Mouse (Mus musculus): ENCODE data around the gene Usp49.

The Usp49 gene

DNA sequence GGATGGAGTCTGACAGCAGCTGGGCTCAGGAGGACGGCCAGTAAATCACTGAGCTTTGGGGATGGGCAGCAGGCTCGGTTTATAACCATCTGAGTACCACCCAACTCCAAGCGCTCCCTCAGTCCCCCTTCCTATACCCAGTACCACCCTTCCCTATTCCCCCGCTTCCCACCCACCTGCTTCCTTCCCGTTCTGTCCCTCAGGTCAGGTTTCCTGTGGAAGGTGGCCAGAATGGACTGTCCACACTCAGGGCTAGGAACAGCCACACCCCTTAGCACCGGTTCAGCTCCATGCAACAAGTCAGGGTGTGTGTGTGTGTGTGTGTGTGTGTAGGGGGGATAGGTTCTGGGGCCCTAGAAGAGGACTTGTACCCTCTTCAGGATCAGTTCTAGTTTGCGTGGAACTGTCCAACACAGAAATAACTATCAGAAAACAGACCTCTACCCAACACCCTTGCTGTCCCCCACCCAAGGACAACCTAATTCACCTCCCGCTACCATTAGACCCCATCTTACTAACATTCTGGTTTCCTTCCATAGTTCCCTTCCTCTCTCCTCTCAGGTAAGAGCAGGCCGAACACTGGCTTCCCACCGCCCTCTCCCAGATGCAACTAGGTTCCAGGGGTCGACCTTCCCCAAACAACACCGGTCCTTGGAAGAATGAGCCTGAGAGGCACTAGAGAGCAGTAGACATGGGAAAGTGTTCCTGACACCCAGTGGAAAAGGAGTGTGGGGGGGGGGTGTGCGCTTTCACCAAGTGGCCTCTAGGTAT, 63.4 kb downstream of the Usp49 start:
- no peak for DNase-seq (ENCODE audit: low read depth, low spot score)

DNA sequence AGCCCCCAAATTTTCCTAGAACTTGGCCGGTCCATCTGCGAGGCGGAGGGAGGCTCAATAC, 63.8 kb downstream of the Usp49 start, which contains the start of gene Gm21981:
TSS of gene Gm21981 (minus strand) at position 14 of the 61 bp plus-strand sequence.
- no peak for DNase-seq (ENCODE audit: low read depth, low spot score)

DNA sequence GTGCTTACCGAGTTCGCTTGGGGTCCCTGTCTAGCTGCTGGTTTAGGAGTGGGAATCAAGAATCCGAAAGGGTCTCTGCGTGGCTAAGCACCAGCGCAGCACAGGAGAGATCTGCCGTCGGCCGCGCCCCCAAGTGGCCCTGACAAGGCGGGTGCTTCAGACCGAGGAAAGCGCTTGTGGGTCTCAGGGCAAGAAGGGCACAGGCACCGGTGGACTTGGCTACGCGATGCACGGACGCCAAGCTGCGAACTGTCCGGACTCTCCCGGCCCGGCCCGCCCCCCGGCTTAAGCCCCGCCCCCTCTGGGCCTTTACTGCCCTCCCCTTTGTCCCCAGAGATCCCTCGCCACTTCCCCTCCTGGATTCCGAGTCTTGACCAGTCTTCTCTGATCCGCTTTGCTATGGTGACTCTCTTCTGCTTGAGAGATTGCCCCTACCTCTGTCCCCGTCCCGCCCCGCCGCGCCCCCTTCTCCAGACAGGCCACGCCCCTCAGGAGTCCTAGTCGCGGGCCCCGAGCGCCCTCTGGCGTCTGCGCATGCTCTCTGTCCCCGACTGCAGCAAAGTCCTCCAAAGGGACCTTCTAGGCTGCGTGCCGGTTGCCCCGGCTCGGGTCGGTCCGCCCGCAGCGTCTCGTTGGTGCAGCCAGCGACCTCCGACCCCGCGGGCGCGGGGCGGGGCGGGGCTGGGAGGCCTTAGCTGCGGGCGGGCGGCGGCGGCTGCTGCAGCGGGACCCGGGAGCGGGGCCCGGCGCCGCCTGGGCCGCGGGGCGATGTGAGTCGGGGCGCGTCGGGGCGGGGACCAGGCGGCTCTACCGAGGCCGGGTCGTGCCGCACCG, 64.2 kb downstream of the Usp49 start, which contains the start of gene Prickle4:
TSS of gene Prickle4 (minus strand) at position 234 of the 834 bp plus-strand sequence.
- no peak for DNase-seq (ENCODE audit: low read depth, low spot score)

GRCm38 (mm10) chr17:47695337-47695710, 64.8 kb downstream of the Usp49 start:
- DNase-seq (ENCODE audit: low read depth, low spot score), result no peak

DNA sequence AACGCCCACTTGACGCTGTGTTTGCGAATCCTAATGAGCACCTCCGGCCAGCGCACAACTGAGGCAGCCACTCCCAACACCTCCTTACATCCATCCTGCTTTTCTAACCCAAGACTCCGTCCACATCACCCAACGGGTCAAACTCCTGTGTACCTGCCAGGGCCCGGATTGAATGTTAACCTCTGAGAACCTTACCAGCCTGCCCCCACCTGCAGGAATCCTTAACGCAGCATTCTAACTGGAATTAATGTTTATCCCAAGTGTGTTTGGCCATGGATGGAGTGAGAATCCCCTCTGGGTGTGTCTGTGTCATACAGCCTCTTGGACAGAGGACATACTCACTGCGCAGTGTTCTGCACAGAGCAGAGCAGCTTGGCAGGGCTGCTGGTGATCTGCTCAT, 67.7 kb downstream of the Usp49 start:
- DNase-seq (ENCODE audit: low read depth, low spot score), result no peak

DNA sequence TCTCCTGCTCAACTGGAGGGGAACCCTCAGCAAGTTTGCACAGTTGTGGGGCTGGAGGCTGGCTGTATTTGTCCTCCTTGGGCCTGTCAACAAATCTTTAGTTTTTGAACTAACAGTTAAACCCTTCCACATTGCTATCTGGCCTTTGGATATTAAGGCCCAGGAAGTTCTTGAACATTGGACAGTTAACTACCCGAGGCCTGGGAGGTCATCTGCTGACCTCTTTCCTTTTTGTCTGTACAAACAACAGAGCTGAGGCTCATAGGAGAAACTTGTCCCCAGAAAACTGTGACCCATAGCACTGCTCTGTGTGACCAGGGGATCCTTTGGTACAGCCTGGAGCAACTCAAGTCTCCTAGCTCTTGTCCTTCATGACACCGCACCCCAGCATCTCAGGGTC, 68.6 kb downstream of the Usp49 start:
- DNase-seq (ENCODE audit: low read depth, low spot score), result no peak

DNA sequence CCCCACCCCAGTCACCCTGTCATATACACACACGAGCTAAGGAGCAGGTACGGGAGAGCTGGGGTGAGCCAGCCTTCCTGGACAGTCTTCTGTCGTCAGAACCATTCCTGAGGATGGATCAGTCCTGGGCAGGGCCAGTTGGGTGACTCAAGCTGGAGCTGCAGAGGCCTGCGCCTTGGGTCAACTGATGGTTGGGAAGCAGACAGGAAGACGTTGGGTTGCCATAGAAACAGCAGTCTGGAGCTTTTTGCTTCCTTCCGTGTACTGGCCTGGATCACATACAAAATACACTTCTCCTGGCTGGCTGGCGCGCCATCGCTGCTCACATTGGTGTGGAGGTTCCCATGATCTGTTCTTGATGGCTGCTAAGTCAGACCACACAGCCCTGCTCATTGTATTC, 71.3 kb downstream of the Usp49 start:
- DNase-seq (ENCODE audit: low read depth, low spot score), result no peak

DNA sequence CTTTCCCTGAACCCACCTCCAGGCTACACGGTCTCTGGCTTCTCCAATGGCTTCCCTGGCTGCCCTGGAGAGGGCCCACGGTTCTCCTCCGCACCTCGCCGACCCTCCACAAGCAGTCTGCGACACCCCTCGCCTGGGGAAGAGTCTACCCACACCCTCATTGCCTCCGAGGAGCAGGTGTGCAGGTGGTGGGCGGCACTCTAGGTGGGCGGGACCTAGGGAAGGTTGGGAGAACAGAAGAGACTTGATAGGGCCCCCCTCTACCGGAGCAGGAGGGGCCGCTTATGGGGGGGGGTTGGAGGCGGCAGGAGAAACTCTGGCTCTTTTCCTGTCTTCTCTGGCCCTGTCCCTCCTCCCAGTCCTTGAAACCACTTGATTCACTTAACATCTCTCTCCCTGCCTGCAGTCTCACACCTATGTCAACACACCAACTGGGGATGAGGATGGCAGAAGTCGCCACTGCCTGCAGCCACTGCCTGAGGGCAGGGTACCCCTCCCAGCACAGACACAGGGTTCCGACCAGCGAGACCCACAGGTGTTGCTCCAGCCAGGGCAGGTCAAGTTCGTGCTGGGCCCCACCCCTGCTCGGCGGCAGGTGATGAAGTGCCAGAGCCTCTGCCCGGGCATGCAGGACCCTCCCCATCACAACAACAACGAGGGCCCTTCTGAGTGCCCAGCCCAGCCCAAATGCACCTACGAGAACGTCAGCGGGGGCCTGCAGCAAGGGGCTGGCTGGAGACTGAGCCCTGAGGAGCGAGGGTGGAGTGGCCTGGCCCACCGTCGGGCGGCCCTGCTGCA, 72.3 kb downstream of the Usp49 start:
- no peak for DNase-seq (ENCODE audit: low read depth, low spot score)

DNA sequence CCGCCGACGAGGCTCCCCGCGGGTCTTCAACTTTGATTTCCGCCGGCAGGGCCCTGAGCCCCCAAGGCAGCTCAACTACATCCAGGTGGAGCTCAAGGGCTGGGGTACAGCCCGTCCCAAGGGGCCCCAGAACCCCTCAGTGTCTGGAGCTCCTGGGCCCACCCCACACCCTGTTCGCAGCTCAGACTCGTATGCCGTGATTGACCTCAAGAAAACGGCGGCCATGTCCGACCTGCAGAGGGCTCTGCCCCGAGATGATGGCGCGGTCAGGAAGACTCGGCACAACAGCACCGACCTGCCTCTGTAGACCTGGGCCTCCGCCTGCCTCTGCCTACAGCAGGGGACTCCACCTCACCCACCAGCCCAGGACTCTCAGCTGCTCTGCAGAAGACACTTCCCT, 73.1 kb downstream of the Usp49 start:
- DNase-seq (ENCODE audit: low read depth, low spot score), result no peak

DNA sequence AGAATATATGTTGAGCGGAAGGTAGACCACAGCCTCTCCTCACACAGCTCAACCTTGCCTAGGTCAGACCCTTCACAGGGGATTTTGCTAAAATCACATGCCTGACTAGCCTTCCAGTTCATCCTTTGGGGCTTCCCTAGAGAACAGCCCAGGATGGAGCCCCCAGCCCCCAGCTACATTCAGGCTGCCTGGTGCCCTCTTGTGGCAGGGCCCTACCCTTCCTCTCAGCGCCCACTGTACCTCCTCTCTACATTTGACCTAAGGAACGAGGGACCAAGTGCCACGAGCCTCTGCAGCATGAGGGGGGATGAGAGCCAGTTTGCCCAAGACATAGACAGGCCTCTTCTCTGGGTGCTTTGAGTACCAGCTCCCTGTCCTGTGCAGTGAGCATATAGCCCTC, 74.2 kb downstream of the Usp49 start:
- DNase-seq (ENCODE audit: low read depth, low spot score), result no peak

- DNase-seq (ENCODE audit: low read depth, low spot score), result no peak
Observed at GRCm38 (mm10) chr17:47706196-47706595, 75.7 kb downstream of the Usp49 start.

- DNase-seq (ENCODE audit: low read depth, low spot score), result no peak
Observed at GRCm38 (mm10) chr17:47707961-47708360, 77.5 kb downstream of the Usp49 start.

GRCm38 (mm10) chr17:47708972-47709371, 78.5 kb downstream of the Usp49 start:
- no peak for DNase-seq (ENCODE audit: low read depth, low spot score)

DNA sequence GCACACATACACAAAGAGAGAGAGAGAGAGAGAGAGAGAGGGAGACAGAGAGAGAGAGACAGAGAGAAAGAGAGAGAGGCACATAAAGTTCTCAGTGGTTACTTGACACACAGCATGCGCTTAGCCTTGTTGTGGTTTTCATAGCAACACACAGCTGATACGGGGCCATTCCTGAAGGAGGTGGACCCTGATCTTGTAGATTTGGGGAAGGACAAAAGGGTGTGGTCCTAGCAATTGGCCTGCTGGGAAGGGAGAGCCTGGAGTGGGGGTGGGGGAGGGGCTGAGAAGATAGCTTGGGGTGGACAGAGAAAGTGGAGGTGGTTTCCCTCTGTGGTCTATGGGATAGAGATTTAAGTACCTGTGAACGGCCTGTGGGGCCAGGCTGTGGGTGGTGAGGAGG, 79.5 kb downstream of the Usp49 start:
- no peak for DNase-seq (ENCODE audit: low read depth, low spot score)

GRCm38 (mm10) chr17:47711883-47712282, 81.4 kb downstream of the Usp49 start:
- no peak for DNase-seq (ENCODE audit: low read depth, low spot score)

DNA sequence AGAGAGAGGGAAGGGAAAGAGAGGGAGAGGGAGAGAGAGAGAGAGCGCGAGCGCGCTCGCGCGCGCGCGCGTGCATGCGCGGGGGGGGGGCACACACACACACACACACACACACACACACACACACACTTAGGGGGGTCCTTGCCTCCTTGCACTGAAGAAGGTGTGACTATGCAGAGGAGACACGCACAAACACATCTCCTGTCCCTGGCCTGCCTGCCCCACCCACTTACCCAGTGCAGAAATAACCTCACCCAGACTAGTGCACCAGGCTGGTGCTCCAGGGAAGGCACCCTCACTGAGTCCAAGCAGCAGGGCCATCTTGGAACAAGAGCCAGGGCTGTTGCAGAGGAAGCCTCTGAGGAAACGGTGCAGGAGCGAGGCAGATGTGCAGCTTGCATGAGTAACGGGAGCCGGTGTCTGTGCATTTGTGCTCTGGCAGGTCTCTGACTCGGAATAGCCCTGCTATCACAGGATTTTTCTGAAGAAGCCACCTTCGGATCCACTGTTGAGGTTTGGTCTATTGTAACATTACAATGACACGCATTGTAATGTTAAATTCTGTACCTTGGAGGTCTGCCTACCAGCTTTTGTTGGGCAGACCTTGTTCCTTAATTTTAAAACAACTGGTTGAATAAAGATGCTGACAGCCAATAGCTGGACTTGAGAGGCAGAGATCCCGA, 82.5 kb downstream of the Usp49 start:
- DNase-seq (ENCODE audit: low read depth, low spot score), result no peak

DNA sequence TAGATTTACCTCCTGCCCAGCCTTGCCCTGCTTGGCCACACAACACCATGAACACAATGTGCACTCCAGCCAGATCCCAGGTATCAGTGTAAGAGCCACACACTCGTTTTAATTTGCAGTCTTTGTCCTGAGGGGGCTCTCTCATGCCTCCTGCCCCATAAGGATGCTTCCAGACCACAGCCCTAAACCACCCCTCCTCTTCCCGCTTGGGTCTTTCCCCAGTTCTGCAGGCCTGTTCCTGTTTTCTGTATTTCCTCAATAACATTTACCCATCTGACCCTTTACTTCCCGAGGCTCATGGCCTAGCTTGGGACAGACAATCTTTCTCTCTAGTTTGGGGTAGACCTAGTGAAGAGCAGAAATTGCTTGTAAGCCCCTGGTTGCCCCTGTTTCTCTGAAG, 84.5 kb downstream of the Usp49 start:
- DNase-seq (ENCODE audit: low read depth, low spot score), result no peak

- no peak for DNase-seq (ENCODE audit: low read depth, low spot score)
Observed at GRCm38 (mm10) chr17:47721183-47721582, 90.7 kb downstream of the Usp49 start.

- DNase-seq (ENCODE audit: low read depth, low spot score), result no peak
Observed at GRCm38 (mm10) chr17:47726566-47726965, 96.1 kb downstream of the Usp49 start, which contains the start of gene Pgc. Gene Pgc (plus strand): TSS chr17:47726842.

GRCm38 (mm10) chr17:47730633-47731575, 100.4 kb downstream of the Usp49 start:
- DNase-seq (ENCODE audit: low read depth, low spot score), result no peak

DNA sequence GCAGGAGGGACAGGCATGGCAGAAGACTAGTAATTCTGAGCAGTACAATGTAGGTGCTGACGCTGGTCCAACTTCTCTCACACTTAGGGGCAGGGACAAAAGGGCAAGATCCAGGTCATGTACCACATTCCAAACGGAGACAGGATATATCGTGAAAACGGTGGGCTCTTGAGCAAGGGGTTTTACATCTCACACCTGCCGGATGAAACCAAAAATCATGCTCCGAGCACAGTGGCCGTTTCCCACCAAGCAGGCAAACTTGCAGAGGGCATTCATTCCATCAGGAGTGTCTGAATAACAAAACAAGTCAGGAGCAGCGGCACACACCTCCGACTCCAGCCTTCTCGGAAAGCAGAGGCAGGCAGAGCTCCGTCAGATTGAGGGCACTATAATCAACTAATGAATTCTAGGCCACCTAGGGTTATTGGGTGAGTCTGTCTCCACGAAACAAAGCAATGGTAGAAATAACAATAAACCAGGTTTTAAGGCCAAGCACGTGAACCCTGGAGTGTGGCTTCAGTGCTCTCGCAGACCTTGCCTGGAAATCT, 105.1 kb downstream of the Usp49 start:
- no peak for DNase-seq (ENCODE audit: low read depth, low spot score)
